Mouse (Mus musculus) heart, adult 2 months (tissue): ENCODE measurements around the gene Chn1. TPM values are rescaled to one million over a fixed set of nuclear protein-coding genes. Genes with fewer than 3 reads are reported as not detected.

Source experiments
- DNase-seq, 2 experiments: peaks; one replicate each; pipeline ENCODE4 v3.0.0; 2021
- H3K27ac ChIP-seq: fragments of 200-600 bp; 2 replicates; pipeline ENCODE4 v1.8.1; 2022
- H3K27me3 ChIP-seq: fragments of 200-500 bp; 2 replicates; pipeline ENCODE4 v1.6.1; 2012; ENCODE audit warnings: mild to moderate bottlenecking, low read length, inconsistent platforms, mixed read lengths; ENCODE audit not compliant: control insufficient read depth, insufficient read depth
- H3K36me3 ChIP-seq: fragments of 200-500 bp; 2 replicates; pipeline ENCODE4 v1.6.1; 2012; ENCODE audit warnings: low read length, inconsistent platforms; ENCODE audit not compliant: control insufficient read depth, insufficient read depth
- H3K4me1 ChIP-seq: fragments of 200-500 bp; 2 replicates; pipeline ENCODE4 v1.6.1; 2011; ENCODE audit warnings: low read length; ENCODE audit not compliant: control insufficient read depth, insufficient read depth
- H3K4me3 ChIP-seq: fragments of 200-600 bp; 2 replicates; pipeline ENCODE4 v1.8.1; 2022
- H3K79me2 ChIP-seq: fragments of 200-500 bp; replicated peaks from 2 replicates; pipeline ENCODE4 v1.6.1; 2012; ENCODE audit warnings: mild to moderate bottlenecking, inconsistent platforms, low read length, moderate library complexity, mixed read lengths; ENCODE audit not compliant: control insufficient read depth, insufficient read depth
- H3K9ac ChIP-seq: fragments of 200-500 bp; 2 replicates; pipeline ENCODE4 v1.6.1; 2012; ENCODE audit warnings: low read depth, mild to moderate bottlenecking, control low read depth, inconsistent platforms, low read length, mixed read lengths
- CTCF ChIP-seq: fragments of 200-600 bp; IDR thresholded peaks from 2 replicates; pipeline ENCODE4 v1.8.1; 2022; ENCODE audit warnings: antibody characterized with exemption, mild to moderate bottlenecking, moderate library complexity
- EP300 ChIP-seq: fragments of 200-500 bp; IDR thresholded peaks from 2 replicates; pipeline ENCODE4 v1.6.1; 2011; ENCODE audit warnings: low read depth, low read length, control low read depth; ENCODE audit not compliant: insufficient read depth
- POLR2A ChIP-seq: fragments of 200-500 bp; IDR thresholded peaks from 2 replicates; pipeline ENCODE4 v1.6.1; 2011; ENCODE audit warnings: mild to moderate bottlenecking, low read depth, low read length, control low read depth; ENCODE audit not compliant: insufficient read depth
- WGBS: fragments of 180-500 bp; shearing (Covaris S2); methylation state at CpG from one replicate; pipeline ENCODE4 v1.1.7; 2018; 5-methylcytosine and 5-hydroxymethylcytosine counted together
- intact Hi-C: fragments of 180-260 bp; cut with DNase I; formaldehyde crosslinking; loops from one replicate; pipeline ENCODE4 v1.15.1; 2025
- polyA plus RNA-seq: library from polyadenylated mRNA; depleted of rRNA; stranded (reverse); fragments of >200 nt; gene quantifications from 2 replicates; pipeline ENCODE4 v1.2.3, GENCODE M21; 2012; rRNA removed
- total RNA-seq, 2 experiments: library from RNA; stranded (reverse); gene quantifications; 2 replicates each; pipeline ENCODE4 v1.2.3; 2021

The Chn1 gene
- total and polyA plus RNA-seq, 3 experiments: 33.9 to 35.2 (median 35.2) TPM

DNA sequence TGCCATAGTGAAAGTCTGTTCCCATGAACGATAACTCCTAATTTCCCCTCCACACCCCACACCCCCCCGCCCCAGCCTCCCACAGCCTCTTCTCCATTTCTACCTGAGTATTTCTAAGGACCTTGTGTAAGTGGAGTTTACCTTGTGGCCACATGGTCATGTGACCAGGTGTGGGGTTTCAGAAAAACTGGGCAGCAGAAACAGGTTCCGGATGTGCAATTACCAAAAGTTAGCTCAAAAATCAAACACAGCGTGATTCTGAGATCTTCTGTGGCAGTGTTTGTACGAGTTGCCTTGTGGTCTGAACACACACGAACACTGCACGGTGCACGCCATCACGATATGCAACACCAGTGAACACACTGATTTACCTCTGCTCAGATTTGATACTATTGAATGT, 212.5 kb downstream of the Chn1 start:
- Histone ChIP-seq H3K4me1 (peaks cover 4% of the 10 kb centered on the region), H3K9ac (no peak overlapping the region), H3K27ac (no peak overlapping the region), H3K79me2 (no peaks in the 10 kb centered on the region), H3K27me3 (no peaks in the 10 kb centered on the region), H3K36me3 (no peaks in the 10 kb centered on the region), H3K4me3 (no peak overlapping the region)
- DNase-seq: no peak
- WGBS: 96% methylated on average over 9 of the region's 9 CpGs
- intact Hi-C loops: no loop called here
- TF ChIP-seq CTCF: no peak
- TF ChIP-seq POLR2A: no peak
- TF ChIP-seq EP300: no peak

DNA sequence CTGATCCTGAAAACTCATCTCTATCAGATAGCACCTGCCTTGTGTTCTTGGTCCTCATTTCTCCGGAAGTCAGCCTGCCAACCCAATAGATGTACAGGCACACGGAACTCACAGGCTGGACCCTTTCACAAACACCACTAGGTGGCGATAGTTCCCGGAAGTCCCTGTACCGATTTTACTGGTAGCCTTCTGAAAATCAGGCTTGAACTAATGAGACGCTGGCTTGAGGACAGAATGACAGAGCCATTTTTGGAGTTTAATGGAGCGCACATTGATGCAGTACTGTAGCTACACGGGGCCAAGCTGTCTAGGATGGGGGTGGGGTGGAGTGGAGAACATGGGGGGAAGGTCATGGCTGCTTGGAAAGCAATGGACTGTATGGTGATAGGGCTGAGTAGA, 213.5 kb downstream of the Chn1 start:
- Histone ChIP-seq H3K4me3 (no peak overlapping the region), H3K9ac (no peak overlapping the region), H3K79me2 (no peaks in the 10 kb centered on the region), H3K27ac (no peak overlapping the region), H3K36me3 (no peaks in the 10 kb centered on the region), H3K4me1 (peaks cover 4% of the 10 kb centered on the region), H3K27me3 (no peaks in the 10 kb centered on the region)
- intact Hi-C loops: no loop called here
- TF ChIP-seq POLR2A: no peak
- peak; percentile 56 for TF ChIP-seq CTCF
- no peak for TF ChIP-seq EP300
- WGBS: 5% methylated on average over 8 of the region's 8 CpGs
- no peak for DNase-seq

DNA sequence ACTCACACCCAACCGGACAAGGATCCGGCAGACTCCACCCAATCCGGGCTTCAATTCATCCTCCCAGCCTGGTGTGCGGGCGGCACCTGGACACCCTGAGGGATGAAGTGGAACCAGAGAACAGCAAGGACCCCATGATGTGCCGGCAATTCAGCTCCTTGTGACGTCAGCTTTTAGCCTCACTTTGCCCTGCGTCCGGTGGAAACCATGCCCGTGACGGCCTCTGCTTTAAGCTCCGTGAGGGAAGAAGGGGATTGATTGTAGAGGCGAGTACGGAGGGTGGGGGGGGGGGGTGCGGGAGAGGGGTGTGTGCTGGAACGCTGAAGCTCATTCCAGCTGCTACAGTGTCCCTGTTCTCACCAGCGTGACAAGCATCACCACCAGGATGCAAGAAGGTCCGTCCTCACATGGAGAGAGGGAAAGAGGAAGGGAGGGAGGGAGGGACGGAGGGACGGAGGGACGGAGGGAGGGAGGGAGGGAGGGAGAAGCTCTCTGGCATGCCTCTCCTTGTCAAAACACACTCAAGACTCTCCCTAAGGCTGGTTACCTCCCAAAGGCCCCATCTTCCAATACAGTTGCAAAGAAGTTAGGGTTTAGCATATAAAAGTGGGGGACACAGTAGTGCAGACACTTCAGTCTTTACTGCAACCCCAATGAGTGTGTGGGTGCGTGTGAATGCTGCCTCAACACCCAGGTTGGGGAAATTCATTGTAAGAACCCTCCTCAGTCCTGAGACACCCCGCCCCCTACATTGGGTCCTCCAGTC, 214.1 kb downstream of the Chn1 start:
- DNase-seq: no peak
- H3K79me2 ChIP-seq: no peaks in the 10 kb centered on the region
- H3K27ac ChIP-seq: no peak overlapping the region
- H3K4me3 ChIP-seq: no peak overlapping the region
- no peaks in the 10 kb centered on the region for H3K36me3 ChIP-seq
- no peaks in the 10 kb centered on the region for H3K27me3 ChIP-seq
- no peak overlapping the region for H3K9ac ChIP-seq
- 3% methylated on average over 20 of the region's 23 CpGs for WGBS
- intact Hi-C loops: no loop called here
- TF ChIP-seq POLR2A: no peak
- no peak for TF ChIP-seq EP300
- TF ChIP-seq CTCF: no peak
- H3K4me1 ChIP-seq: peaks cover 4% of the 10 kb centered on the region

Other genes starting within 250 kb of the Chn1 start
- 10 to 100 TPM; 12.9 to 17.0 TPM for gene Wipf1, start 245.6 kb downstream of the Chn1 start, total RNA-seq
- gene Wipf1, start 245.6 kb downstream of the Chn1 start, polyA plus RNA-seq: 6.0 and 6.6 TPM in 2 replicates
- gene Chrna1, start 195.0 kb downstream of the Chn1 start, total RNA-seq: not detected
- 0.04 TPM in 1 of 2 replicates, not detected in the other for gene Chrna1, start 195.0 kb downstream of the Chn1 start, polyA plus RNA-seq
- gene Atf2, start 117.3 kb upstream of the Chn1 start, total RNA-seq: 10 to 100 TPM; 39.9 to 46.0 TPM
- 10.4 and 17.6 TPM in 2 replicates for gene Atf2, start 117.3 kb upstream of the Chn1 start, polyA plus RNA-seq
- 1,000 to 10,000 TPM; 3,018 to 3,425 TPM for gene Atp5g3, start 136.0 kb upstream of the Chn1 start, total RNA-seq
- gene Atp5g3, start 136.0 kb upstream of the Chn1 start, polyA plus RNA-seq: 2,742 and 4,242 TPM in 2 replicates